Mouse (Mus musculus): Measurements from ENCODE around the gene Syt11.

- TF ChIP-seq CTCF (IDR thresholded peaks at IDR 0.05; ENCODE audit: control insufficient read depth, insufficient read depth, insufficient read length) (no peak), MAX (IDR thresholded peaks at IDR 0.05) (no peak), CEBPB (IDR thresholded peaks at IDR 0.05; ENCODE audit: low read depth) (no peak), USF1 (IDR thresholded peaks at IDR 0.05; ENCODE audit: low read depth) (no peak), MYOD1 (IDR thresholded peaks at IDR 0.05; ENCODE audit: control insufficient read depth, insufficient read length, low read depth) (no peak), FOSL1 (IDR thresholded peaks at IDR 0.05; ENCODE audit: insufficient read depth, low read length, poor library complexity, severe bottlenecking) (no peak)
Measured at GRCm38 (mm10) chr3:88698834-88699233, 76.1 kb downstream of the Syt11 start.
